Mouse (Mus musculus) small intestine, adult 2 months (tissue): ENCODE data around the gene Ugt1a6b.
"Not testable (repeated sequence)": the region's sequence is repeated elsewhere in the genome, so short reads cannot be mapped to it uniquely, and the experiment has no call there.

ENCODE experiments used
- CTCF ChIP-seq: fragments of 200-500 bp; IDR thresholded peaks from 2 replicates; pipeline ENCODE4 v1.5.1; 2012; ENCODE audit warnings: low read depth, mild to moderate bottlenecking, control low read depth, inconsistent platforms, low read length, moderate library complexity, mixed read lengths; ENCODE audit not compliant: insufficient replicate concordance, insufficient read length; ENCODE audit errors: extremely low read depth
- POLR2A ChIP-seq: fragments of 200-500 bp; IDR thresholded peaks from 2 replicates; pipeline ENCODE4 v1.6.1; 2012; ENCODE audit warnings: low read depth, mild to moderate bottlenecking, control low read depth, inconsistent platforms, low read length, moderate library complexity

DNA sequence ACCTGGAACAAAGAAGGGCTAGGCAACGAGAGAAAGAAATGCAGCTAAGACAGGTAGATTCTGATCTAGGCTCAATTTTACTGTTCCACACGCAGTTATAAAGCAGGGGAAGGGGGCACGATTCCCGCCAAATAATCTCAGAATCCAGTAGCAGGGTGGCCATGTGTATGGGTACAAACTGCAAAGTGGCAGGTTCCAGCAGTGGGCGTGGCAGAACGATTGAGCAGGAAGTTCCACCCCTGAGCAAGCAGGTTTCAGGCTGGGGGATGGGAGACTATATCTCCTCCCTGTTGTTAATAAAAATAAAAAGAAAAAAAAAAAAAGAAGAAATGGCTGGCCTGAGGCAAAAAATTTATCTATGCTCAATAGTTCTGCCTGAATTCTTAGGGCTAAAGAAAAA, 9.7 kb downstream of the Ugt1a6b start:
- not testable (repeated sequence) for TF ChIP-seq CTCF, POLR2A
